Mouse (Mus musculus) fibroblast of lung, adult 2 months (primary cell): ENCODE results near the gene Rab37.

ENCODE experiments used
- DNase-seq: peaks from one replicate; pipeline ENCODE4 v3.0.0-alpha.2; 2011; ENCODE audit warnings: low read depth

Rab37 gene

GRCm38 (mm10) chr11:115166776-115167175 is 75.5 kb downstream of the Rab37 start:
- no peak for DNase-seq

GRCm38 (mm10) chr11:115167631-115168249 is 76.5 kb downstream of the Rab37 start:
- no peak for DNase-seq

- no peak for DNase-seq
Observed at GRCm38 (mm10) chr11:115169430-115169829, 78.2 kb downstream of the Rab37 start.

- DNase-seq, result no peak
Observed at GRCm38 (mm10) chr11:115171125-115171524, 79.9 kb downstream of the Rab37 start.

- DNase-seq, result no peak
Observed at GRCm38 (mm10) chr11:115172825-115173287, 81.6 kb downstream of the Rab37 start.

- DNase-seq, result no peak
Observed at GRCm38 (mm10) chr11:115173549-115174339, 82.5 kb downstream of the Rab37 start.

- DNase-seq, result peak; percentile 67
Observed at GRCm38 (mm10) chr11:115176399-115177190, 85.4 kb downstream of the Rab37 start.

GRCm38 (mm10) chr11:115177559-115178195 is 86.4 kb downstream of the Rab37 start:
- DNase-seq, result no peak

GRCm38 (mm10) chr11:115178766-115179165 is 87.5 kb downstream of the Rab37 start:
- DNase-seq, result no peak

GRCm38 (mm10) chr11:115179191-115179590 is 88.0 kb downstream of the Rab37 start:
- no peak for DNase-seq

GRCm38 (mm10) chr11:115179881-115180280 is 88.7 kb downstream of the Rab37 start:
- no peak for DNase-seq

GRCm38 (mm10) chr11:115181913-115182638 is 90.8 kb downstream of the Rab37 start:
- DNase-seq, result no peak

GRCm38 (mm10) chr11:115184973-115185372 is 93.7 kb downstream of the Rab37 start:
- no peak for DNase-seq

GRCm38 (mm10) chr11:115187224-115187639 is 96.0 kb downstream of the Rab37 start, which contains the start of gene Tmem104:
Tmem104 (plus strand) TSS chr11:115187487.
- peak; percentile 95 for DNase-seq

GRCm38 (mm10) chr11:115187693-115188092 is 96.5 kb downstream of the Rab37 start, which contains the start of gene Nat9:
Nat9 (minus strand) TSS chr11:115187859.
- no peak for DNase-seq

GRCm38 (mm10) chr11:115188539-115189231 is 97.5 kb downstream of the Rab37 start:
- no peak for DNase-seq

GRCm38 (mm10) chr11:115189304-115189703 is 98.1 kb downstream of the Rab37 start:
- DNase-seq, result no peak

- DNase-seq, result no peak
Observed at GRCm38 (mm10) chr11:115192180-115192579, 100.9 kb downstream of the Rab37 start.

GRCm38 (mm10) chr11:115194693-115195092 is 103.5 kb downstream of the Rab37 start:
- DNase-seq, result no peak

- no peak for DNase-seq
Observed at GRCm38 (mm10) chr11:115195933-115196332, 104.7 kb downstream of the Rab37 start.

- DNase-seq, result no peak
Observed at GRCm38 (mm10) chr11:115197558-115197957, 106.3 kb downstream of the Rab37 start.
